Mouse (Mus musculus) lung, postnatal 36 days (tissue): ENCODE data around the gene Hmbs.
"Not testable (repeated sequence)": the region's sequence is repeated elsewhere in the genome, so short reads cannot be mapped to it uniquely, and the experiment has no call there.

Experiments used
- DNase-seq: peaks from one replicate; pipeline ENCODE4 v3.0.0; 2022; ENCODE audit warnings: mixed read lengths

Hmbs gene

DNA sequence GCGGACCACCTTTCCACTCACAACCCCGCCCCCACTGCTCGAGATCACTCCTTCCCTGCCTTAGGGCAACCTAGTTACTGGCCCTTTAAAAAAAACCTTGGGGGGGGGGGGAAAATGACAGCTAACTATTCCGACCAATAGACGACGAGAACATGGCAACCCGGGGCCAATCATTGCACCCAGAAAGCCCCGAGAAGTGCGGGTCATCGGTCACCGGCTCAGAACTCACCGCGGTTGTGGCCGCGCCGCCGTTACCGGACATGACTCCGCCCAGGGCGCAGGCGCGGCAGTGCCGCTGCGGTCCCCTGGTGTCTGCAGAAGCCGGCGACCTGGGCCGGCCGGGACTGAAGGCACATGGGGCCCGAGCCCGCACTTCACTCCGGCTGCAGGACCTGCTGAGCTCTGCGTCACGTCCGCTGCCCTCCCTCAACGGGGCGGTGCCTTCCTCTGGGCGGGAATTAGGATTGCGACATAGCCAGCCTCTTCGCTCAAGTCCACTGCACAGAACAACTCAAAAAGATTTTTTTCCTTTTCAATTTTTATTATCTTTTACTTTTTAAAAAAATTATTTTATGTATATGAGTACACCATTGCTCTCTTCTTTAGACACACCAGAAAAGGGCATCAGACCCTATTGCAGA is at the start of gene Hmbs:
TSS of gene Hmbs (minus strand) at position 448 of the 641 bp plus-strand sequence.
- DNase-seq = peak; percentile 97

DNA sequence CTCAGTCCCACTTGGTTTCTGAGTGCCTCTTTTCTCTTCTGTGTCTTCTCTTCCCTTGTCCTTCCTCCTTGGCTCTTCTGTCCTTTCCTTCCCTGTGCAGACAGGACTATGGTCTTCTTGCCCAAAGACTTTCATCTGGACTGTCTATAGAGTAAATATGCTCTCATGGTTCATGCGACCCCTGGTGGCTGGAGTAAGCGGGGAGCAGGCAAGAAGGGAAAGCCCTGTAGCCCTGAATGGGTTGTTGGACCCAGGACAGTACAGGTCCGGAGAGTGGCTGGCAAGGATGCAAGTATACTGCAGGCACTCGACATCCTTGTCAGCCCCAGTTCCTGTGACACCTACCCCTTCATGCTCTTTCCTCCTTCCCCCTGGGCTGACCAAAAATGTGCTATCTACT is 47.4 kb upstream of the Hmbs start:
- DNase-seq = peak; percentile 85

DNA sequence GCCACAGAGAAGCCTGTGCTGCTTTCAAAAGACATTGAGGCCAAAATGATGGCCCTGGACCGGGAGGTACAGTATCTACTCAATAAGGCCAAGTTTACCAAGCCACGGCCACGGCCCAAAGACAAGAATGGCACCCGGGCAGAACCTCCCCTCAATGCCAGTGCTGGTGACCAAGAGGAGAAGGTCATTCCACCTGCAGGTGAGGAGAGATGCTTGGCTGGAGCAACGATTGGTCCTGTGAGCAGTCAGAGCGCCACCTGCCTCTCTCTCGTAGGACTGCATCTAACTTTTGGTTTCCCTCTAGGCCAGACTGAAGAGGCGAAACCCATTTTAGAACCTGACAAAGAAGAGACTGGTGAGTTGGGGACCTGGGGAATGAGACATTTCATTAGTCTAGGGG is 45.2 kb upstream of the Hmbs start:
- peak; percentile 70 for DNase-seq

DNA sequence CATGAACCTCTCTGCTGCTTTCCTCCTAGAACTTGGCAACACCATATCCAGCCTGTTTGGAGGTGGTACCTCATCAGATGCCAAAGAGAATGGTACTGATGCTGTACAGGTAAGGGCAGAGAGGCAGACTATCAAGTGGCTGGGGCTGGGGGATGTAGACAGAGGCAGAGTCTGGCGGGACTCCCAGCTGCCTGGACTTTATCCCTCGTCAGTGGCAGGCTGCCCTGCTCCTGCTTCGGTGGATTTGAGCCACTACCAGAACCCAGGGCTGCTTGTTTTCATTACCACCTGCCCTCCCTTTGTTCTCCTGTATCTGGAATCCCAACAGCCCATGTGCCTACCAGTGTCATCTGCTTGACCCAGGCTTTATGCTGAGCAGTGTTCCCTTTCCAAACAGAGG is 43.2 kb upstream of the Hmbs start:
- DNase-seq = no peak

DNA sequence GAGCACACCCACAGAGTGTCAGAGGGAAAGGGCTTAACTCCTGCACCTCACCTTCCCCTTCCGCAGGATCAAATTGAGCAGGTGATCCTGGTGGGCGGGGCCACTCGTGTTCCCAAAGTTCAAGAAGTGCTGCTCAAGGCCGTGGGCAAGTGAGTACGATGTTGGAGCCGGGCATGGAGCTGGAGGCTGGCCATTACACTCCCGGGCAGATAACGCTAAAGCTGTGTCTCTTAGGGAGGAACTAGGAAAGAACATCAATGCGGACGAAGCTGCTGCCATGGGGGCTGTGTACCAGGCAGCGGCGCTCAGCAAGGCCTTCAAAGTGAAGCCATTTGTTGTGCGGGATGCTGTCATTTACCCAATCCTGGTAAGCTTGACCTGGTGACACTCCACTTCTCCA is 40.6 kb upstream of the Hmbs start:
- no peak for DNase-seq

DNA sequence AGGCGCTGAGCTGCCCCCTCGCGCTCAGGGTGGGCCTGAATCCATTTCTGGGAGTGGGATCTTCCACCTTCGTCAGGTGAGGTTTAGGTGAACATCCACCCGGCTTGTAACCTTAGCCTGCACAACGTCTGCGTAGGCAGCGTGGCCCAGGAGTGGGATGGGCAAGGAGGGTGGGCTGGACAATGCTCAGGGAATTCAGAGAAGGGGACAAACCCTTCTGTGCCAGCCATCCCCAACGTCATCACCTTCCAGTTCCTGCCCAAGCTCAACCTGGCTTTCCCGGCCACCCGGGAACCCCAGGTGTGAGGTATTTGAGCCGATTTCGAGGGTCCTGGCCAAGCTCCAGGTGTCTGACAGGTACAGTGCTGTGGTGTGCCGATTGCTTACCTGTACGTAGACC is 35.8 kb upstream of the Hmbs start:
- DNase-seq = no peak

DNA sequence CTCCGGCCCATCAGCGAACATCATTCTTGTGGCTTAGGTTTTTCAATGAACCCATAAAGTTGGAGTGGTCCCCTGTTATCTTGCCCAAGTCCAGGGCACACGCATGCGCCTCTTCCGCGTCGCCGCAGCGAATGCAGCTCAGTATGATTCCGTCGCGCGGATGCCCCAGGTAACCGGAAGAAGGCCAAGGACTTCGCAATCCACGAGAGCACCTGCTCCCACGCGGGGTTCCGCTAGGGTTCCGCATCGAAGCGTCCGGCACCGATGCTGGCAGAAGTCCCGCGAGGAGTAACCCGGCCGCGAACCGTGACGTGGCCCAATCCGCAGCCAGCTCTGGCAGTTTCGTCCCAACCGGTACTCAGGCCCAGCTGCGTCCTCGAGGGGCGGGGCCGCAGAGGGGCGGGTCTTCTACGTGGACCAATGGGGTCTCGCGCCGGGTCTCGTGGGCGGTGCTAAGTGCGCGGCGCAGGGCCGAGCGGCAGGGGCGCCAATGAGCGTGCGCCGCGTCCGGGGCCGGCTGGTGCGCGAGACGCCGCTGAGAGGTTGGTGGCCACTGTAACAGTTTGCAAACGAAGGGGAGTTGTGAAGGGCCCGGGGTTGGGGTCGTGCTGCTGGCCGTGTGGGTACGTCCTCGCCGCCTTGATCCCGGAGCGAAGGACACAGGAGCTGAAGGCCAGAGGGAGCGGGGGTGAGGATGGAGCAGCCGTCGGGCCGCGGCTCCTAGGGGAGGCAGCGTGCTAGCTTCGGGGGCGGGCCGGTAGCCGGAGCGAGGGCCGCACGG is 35.2 kb upstream of the Hmbs start, which contains the start of gene Hyou1:
TSS of gene Hyou1 (plus strand) at position 437 of the 781 bp plus-strand sequence.
- peak; percentile 99 for DNase-seq

DNA sequence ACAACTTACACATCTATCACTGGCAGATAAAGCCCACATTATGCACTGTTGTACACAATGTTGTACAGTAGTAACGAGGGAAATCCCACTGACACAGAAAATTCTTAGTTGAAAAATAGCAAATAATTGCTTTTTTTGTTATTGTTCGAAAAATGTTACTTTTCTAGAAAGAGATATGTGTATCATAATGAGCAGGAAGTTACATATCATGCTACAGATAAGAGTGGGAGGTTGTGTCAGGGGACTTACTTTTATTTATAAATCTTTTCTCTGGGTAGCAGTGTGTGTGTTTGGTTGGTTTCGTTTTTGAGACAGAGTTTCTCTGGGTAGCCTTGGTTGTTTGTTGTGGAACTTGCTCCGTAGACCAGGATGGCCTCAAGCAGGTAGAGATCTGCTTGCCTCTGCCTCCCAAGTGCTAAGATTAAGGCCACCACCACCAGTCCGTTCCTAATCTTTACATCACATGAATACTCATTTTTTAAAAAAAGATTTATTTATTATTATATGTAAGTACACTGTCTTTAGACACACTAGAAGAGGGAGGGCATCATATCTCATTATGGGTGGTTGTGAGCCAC is 34.2 kb upstream of the Hmbs start:
- no peak for DNase-seq

DNA sequence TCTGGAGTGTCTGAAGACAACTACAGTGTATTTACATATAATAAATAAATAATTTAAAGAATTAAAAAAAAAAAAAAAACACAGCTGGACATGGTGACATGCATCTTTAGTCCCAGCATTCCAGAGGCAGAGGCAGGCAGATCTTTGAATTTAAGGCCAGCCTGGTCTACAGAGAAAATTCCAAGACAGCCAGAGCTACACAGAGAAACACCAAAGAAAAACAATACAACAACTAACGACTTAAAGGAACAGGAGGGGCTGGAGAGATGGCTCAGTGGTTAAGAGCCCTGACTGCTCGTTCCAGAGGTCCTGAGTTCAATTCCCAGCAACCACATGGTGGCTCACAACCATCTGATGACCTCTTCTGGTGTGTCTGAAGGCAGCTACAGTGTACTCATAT is 33.3 kb upstream of the Hmbs start:
- DNase-seq = not testable (repeated sequence)

DNA sequence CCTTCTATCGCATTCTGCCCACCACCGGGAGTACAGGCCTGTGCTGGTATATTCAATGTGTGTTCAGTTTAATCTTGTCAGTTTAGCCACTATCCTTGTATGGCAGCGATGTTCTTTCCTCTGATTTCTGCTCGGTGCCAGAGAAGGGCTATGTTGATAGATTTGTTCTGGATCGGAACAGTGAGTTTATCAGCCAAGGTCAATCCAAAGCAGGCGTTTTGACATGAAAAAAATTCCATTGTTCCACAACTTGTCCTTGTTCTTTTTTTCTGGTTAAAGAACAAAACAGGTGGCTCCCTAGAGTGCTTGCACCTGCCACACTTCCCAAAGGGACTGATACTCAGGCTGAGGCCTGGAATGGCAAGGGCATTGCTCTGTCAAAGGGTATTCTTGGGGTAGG is 32.1 kb upstream of the Hmbs start:
- DNase-seq = no peak

DNA sequence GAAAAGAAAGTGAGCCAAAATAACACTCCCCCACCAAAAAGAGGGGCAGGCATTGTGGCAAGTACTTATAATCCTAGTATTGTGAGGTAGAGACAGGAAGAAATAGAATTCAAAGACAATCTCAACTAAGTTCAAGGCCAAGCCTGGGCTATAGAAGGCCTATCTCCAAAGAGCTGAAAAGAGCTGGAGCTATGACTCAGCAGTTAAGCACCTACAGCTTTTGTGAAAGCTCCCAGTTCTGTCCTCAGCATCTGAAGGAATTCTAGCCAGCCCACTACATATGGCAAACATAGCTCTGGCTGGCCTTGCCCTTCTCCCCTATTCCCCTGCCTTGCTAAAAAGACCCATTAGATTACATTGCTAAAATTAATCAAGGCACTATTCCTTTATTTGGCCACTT is 29.4 kb upstream of the Hmbs start:
- DNase-seq = no peak

DNA sequence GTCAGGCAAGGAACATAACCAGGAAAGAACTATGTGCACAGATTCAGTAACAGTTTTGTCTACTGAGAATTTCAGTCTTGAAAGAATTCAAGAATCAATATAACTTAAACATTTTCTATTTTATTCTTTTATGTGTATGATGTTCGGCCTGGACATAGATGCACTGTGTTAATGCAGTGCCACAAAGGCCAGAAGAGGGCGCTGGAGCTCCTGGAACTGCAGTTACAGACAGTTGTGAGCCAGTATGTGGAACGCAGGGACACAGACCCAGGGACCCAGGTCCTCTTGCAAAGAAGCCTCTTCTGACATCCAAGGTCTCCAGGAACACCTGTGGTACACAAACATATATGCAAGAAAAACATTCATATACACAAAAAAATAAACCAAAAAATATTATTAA is 20.5 kb upstream of the Hmbs start:
- peak; percentile 40 for DNase-seq

DNA sequence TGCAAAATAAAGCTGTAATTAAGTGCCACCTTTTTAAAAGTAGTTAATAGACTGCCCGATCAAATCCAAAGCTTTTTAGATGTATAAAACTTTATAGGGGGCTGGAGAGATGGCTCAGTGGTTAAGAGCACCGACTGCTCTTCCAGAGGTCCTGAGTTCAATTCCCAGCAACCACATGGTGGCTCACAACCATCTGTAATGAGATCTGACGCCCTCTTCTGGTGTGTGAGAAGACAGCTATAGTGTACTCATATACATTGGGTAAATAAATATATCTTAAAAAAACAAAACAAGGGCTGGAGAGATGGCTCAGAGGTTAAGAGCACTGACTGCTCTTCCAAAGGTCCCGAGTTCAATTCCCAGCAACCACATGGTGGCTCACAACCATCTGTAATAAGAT is 17.9 kb upstream of the Hmbs start:
- not testable (repeated sequence) for DNase-seq

DNA sequence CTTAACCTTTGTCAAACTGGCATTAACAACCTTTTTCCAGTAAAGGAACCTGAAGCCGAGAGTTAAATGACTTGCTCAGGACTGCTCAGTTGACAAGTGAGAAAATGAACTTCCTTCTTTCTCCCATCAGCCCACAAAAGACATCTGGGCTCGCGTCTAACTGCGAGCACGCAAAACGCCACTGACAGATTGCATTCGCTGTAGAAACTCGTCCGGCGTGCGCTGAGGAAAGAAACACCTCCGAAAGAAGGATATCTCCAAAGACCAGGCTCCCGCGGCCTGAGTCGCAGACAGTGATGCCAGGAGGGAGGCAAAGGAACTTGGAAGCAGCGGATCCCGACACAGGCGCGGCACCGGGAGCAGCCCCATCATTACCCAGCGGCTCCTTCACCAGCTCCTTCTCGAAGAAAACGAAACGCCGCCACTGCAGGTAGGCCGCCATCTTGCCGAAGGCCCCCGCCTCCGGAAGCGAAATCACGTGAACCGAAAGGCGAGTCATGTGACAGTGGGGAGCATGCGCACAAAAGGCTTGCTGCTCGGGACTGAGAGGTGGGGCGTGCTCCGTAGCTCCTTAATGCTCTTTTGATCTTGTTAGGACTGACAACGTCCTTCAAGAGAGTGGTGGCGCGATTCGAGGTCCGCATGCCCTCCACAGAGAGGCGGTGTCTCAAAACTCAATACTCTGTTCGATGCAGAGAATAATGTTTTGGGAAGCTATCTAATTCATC is 17.3 kb upstream of the Hmbs start, which contains the start of gene Vps11:
TSS of gene Vps11 (minus strand) at position 481 of the 728 bp plus-strand sequence.
- DNase-seq = peak; percentile 96

DNA sequence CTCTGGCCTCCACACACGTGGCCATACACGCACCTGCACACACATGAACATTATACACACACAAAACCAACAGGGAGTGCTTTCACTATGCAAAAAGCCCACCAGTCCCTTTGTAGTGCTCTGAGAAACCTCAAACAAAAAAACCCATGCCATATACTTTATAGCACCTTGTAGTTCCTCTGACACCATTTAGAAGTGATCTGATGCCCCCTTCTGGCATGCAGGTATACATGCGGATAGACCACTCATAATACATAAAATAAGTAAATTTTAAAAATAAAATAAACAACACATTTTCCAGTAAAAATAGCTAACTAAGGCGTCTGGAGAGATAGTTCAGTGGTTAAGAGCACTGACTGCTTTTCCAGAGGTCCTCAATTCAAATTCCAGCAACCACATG is 13.2 kb upstream of the Hmbs start:
- peak; percentile 43 for DNase-seq

DNA sequence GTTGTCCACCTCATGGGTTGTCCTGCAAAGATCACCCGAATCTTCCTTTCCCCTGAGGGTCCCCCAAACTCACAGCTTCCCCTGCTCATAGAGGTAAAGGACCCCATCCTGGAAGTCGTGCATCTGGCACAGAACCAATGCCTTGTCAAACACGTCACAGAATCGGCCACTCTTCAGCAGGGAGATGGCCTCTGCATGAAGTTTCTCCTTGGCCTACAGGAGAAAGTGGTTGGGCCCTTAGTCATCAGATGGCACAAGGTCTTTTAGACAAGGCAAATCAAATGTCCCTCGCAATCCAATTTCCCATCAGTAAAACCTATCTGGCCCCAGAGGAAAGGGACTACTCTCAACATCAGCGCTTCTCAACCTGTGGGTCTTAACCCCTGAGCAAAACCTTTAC is 9.1 kb upstream of the Hmbs start:
- DNase-seq = no peak

DNA sequence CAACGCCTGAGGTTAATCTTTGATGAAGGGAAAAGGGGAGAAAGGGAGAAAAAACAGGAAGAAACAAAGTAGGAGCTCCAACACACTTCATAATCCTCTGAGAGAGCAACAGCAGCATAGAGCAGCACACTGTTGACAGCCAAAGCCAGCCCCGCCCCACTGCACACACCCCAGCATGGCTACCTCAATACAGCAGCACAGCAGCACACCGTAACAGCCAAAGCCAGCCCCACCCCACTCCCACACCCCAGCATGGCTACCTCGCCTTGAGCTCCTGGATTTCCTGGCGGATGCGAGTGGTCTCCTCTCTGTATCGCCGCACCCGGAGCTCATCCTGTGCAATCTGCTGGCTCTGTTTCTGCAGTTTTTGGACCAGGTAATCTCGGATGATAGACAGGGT is 8.3 kb upstream of the Hmbs start:
- no peak for DNase-seq

DNA sequence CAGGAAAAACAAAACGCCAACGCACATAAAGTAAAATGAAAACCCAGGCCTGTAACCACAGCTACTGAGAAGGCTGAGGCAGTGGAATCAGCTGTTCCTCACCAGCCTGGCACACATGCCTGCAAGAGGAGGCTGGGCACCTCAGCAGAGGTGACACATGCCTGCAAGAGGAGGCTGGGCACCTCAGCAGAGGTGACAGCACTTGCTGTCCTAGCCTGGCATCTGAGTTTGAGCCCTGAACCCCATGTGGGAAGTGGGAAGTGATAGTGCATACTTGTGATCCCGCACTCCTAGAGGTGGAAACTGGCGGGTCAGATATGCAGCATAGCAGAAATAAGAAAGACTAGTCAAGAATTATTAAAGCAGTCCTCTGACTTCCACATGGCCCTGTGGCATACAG is 7.4 kb upstream of the Hmbs start:
- DNase-seq = no peak

DNA sequence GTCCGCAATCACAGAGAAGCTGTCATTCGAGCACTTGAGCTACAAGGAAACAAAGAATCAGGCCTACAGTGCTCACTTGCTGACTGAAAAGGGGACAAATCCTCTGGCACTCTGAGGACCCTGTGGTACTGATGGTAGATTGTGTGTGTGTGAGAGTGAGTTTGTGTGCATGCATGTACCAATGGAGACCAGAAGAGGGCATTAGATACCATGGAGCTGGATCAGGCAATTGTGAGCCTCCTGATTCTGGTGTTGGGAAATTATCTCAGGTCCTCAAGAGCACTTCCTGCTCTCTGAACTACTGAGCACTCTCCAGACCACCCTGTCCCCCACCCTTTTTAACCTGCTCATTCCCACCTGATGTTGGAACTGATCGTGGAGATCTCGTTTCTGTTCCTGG is 4.5 kb upstream of the Hmbs start:
- no peak for DNase-seq

DNA sequence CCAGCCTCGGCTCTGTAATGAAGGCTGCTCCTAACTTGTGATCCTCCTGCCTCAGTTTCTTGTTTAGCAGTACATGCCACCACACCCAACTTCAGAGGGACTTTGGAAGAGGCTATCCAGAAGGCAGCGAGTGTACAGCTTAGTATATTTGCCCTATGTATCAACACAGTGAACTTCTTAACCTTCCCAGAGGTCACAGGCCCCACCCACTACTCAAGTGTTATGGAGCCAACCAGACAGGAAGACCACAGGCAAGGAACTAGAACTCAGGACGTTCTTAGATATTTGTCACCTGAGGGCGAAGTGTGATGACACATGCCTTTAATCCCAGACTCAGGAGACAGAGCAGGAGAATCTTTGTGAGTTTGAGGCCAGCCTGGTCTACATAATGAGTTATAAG is 3.6 kb upstream of the Hmbs start:
- DNase-seq = no peak

DNA sequence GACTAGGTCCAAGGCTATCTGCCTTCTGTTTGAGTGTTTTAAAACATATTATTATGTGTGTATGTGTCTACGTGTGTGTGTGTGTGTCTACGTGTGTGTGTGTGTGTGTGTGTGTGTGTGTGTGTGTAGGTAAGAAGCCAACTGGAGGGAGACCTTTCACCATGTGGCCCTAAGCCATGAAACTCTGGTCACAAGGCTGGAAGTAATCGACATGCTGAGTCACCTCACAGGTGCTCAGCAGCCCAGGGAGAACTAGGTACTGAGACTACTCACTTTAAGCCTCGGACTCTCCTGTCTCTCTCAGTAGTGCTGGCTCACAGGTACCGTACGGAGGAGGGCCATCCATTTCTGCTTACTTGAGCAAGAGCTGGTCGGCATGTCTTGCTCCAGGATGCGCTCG is 3.1 kb upstream of the Hmbs start:
- no peak for DNase-seq

DNA sequence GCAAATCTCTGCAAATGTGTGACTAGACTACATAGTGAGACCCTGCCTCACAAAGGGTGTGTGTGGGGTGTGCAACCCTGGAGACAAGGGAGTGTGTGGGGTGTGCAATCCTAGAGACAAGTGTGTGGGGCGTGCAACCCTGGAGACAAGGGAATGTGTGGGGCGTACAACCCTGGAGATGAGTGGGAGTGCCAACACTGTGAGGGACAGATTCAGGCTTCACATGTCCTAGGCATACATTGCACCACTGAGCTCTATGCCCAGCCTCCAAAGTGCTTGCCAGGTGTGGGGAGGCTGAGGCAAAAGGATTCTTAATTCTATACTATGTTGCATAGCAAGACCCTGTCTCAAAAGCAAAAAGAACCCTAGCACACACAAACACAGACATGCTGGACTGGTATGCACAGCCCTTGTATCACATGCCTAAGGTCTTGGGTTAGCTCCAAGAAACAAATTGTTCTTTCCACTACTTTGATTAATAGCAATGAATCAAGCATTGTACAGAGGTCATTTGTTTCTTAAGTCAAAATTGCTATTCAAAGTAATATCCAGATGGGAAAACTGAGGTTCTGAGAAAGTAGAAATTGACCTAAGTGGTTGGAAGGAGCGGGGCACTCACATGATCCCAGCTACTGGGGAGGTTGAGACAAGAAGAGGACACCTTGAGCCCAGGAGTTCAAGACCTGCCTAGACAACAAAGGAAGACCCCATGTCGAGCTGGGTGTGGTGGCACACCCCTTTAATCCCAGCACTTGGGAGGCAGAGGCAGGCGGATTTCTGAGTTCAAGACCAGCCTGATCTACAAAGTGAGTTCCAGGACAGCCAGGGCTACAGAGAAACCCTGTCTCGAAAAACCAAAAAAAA is 1.8 kb upstream of the Hmbs start:
- DNase-seq = no peak

DNA sequence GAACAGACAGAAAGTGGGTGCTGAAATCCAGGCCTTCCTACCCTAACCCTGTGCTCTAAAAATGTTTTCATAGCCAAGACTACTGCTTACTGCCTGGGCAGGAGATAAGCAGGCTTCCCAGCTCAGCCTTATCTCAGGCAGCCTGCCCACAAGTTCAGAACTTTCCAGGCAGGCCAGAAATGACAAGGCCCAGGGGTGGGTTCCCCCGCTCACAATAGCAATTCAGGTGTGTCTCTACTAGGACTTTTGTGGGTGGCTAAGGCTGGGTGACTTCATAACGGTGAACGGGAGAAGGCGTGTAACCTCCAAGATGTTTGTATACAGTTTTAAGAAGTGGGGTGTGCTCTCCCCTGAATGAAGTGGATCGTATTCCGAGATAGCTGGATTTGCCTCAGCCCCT is 738 bp downstream of the Hmbs start:
- DNase-seq = no peak
